Mouse (Mus musculus): ENCODE results near the gene Tpgs1.

Tpgs1 gene

DNA sequence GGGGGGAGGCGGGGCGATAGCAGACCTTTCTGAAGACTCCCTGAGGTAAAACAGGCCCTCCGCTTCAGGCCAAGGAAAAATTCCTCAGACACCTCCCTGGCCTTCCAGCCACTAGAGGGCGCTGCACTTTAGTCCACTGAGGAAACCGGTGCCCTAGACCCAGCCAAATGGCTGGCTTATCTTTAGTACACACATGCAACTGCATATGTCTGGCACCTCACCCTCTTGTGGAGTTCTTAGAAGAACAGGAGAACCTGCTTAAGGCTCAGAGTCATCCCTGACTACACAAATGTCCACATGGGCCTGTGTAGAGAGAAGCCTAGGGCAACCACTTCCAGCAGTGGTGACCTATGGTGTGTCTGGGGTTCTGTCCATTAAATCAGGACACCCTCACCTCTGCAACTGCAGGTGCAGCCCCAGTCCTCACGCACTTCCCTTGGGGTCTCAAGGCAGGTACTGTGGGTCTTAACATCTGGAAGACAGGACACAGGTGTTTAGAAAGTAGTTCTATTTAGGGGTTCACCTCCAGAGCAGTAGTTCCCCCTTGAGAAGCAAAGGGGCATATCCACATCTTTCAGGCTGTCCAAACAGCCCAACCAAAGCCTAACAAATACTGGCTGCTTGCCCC is 43.4 kb downstream of the Tpgs1 start:
- peak; percentile 57 to 59 for DNase-seq (ENCODE audit: low spot score in 2 of 2)

DNA sequence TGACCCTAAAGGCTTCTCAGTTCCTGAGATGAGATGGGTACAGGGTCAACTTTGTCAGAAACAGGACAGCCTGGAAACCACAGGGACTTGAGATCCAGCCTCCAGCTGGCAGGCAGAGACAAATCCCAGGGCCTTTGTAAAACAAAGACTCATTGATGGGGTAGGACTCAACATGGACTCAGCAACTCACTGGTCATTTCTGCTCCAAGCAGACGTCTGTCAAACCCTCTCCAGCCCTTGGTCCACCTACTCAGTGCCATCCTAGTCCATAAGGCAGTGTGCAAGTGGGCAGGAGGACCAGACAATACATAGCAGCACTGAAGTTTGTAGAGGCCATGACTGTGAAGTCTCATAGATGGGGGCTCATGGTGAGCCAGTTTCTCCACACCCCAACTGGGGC is 44.0 kb downstream of the Tpgs1 start:
- DNase-seq (ENCODE audit: low spot score in 2 of 2): no peak

DNA sequence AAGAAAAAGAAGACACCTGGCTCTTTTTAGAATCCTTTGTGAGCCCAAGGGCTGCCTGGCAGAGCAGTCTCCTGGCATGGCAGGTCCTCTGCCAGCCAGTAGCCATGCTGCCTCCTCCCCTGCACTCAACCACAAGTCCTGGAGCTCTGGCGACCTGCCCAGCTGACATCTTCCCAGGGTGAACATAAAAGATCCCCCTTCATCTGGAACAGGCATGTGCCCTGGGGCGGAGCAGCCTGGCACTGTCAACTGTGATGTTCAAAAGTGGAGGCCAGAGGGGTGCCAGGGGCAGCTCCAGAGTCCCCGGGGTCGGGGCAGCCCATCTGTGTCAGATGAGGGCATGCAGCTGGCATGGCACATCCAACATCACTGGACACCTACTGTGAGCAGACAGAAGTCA is 45.8 kb downstream of the Tpgs1 start:
- DNase-seq (ENCODE audit: low spot score in 2 of 2): no peak

DNA sequence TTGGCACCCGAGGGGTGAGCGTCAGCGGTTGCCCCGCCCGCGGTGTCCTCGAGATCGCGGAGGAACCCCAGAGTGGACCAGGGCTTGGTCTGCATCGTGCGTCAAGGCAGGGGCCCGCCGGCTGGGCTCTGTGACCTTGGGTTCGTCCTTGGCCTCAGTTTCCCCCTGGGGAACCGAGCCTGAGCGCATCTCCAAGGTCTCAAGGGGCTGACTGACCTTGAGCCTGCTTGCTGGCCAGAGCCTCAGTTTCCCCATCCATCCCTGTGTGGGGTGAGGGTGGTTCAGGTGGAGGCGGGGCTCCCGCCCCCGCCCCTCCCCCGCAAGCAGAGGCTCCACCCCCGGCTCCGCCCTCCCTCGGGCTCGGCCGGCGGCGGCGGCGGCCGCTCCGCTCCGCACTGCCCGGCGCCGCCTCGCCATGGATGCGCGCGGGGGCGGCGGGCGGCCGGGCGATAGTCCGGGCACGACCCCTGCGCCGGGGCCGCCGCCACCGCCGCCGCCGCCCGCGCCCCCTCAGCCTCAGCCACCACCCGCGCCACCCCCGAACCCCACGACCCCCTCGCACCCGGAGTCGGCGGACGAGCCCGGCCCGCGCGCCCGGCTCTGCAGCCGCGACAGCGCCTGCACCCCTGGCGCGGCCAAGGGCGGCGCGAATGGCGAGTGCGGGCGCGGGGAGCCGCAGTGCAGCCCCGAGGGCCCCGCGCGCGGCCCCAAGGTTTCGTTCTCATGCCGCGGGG is 47.3 kb downstream of the Tpgs1 start, which contains the start of gene Hcn2:
Gene Hcn2, plus strand, starts transcription at position 381 of the 734 bp plus-strand sequence.
- DNase-seq (ENCODE audit: low spot score in 2 of 2): no peak

DNA sequence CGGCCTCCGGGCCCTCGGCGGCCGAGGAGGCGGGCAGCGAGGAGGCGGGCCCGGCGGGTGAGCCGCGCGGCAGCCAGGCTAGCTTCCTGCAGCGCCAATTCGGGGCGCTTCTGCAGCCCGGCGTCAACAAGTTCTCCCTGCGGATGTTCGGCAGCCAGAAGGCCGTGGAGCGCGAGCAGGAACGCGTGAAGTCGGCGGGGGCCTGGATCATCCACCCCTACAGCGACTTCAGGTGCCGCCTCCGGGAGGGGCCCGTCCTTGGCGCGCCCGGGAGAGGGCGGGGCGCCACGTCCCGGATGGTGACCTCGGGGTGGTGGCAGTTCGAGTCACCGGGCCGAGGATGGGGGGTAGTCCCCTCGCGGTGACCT is 47.8 kb downstream of the Tpgs1 start:
- no peak for DNase-seq (ENCODE audit: low spot score in 2 of 2)

DNA sequence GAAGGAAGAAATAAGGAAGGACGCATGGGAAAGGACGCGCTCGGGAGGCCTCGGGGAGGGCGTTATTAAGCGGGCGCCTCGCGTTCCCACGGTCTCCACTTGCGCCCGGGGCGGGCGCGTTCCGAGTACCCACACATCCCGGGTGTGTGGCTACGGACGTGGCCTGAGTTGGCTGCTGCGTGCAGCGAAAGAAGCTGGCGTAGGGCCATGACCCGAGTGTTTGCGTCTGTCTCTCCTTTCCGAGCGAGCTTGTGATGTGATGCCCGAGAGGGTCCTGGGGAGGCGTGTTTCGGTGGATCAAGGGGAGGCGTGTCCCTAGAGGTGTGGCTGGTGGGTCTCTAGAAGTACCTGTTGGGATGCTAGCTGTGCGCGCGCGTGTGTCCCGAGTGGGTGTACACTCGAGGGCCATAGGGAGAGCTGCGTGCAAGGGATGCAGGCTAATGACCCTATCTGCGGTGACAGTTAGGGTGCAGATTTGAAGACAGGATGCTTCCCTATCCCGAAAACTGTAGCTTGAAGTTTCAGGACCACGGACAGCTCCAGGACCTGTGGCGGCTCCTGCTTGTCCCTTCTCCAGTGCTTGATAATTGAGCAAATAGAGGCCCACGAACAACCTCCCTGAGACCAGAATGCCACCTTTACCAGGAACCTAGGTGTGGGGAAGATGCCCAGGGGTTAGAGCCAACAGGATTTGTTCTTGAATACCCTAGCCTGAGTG is 48.6 kb downstream of the Tpgs1 start:
- no peak for DNase-seq (ENCODE audit: low spot score in 2 of 2)

DNA sequence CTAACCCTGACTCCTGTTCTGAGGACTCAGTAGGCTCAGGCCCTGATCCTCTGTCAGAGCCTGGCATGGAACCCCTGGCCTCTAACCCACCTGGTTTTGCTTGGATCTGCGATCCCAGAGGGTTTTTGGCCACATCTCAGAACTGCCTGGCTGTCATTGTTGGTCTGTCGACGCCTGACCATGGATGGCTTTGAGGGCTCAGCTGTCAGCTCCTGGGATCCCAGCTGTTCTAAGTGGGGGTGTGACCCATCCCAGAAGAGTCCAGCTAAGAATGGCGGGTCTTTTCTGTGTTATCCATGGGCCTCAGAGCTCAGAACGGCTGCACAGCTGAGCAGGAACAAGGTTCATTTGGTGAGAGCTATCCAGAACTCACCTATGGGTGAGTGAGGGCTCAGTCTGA is 51.9 kb downstream of the Tpgs1 start:
- no peak for DNase-seq (ENCODE audit: low spot score in 2 of 2)

DNA sequence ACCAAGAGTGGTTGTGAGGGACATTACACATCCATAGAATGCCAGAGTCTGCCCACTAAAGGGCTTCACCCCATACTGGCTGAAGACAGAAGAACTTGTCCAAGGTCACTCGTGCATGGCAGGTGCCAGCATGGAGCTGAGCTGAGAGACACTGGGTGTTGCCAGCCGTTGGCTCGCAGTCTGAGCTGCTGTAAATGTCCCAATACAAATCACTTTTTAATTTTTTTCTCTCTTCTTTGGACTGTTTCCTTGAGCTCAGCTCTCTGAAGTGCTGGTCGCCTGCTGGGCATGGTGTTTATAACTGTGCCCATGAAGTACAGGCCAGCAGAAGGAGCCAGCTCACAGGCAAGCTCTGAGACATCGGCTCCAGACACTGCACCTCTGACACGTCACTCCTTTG is 53.9 kb downstream of the Tpgs1 start:
- no peak for DNase-seq (ENCODE audit: low spot score in 2 of 2)

DNA sequence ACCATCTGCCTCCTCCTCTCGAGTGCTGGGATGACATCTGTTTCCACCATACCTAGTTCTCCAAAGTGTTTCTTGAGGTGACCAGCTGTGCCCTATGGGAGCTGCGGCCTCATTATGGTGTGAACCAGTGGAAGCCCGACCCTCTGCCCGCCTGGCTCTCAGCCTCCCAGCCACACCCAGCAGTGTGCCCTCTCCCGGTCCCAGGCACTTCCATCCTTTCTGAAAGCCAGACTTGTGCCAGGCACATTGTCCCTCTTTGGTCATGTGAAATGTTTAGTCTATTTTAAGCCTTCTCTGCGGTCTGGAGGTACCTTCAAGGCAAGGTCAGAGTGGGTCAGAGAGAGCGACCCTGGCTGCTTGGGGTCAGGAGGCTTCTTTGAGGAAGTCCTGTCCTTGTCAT is 54.5 kb downstream of the Tpgs1 start:
- DNase-seq (ENCODE audit: low spot score in 2 of 2): no peak
